Mouse (Mus musculus) midbrain, embryonic 14.5 days (tissue): ENCODE measurements around the gene Shbg. TPM values are rescaled to one million over a fixed set of nuclear protein-coding genes. Genes with fewer than 3 reads are reported as not detected.

Source experiments
- ATAC-seq: fragments of 200-750 bp; cut with Nextera tagmentation; 2 replicates; pipeline ENCODE4 v1.8.0; 2017; ENCODE audit warnings: moderate number of reproducible peaks, moderate library complexity; ENCODE audit not compliant: low FRiP score, low TSS enrichment
- DNase-seq: peaks from one replicate; pipeline ENCODE4 v3.0.0-alpha.2; 2015
- H3K27ac ChIP-seq: fragments of 300-500 bp; sonication (generic); replicated peaks from 2 replicates; pipeline ENCODE4 v1.5.1; 2014; ENCODE audit warnings: mild to moderate bottlenecking, low read depth, low read length, moderate library complexity
- H3K27me3 ChIP-seq: fragments of 300-500 bp; sonication (generic); 2 replicates; pipeline ENCODE4 v1.6.1; 2014; ENCODE audit warnings: low read length, control low read depth, mixed read lengths; ENCODE audit not compliant: control insufficient read depth, insufficient read depth
- H3K36me3 ChIP-seq: fragments of 300-500 bp; sonication (generic); 2 replicates; pipeline ENCODE4 v1.6.1; 2014; ENCODE audit warnings: low read length, control low read depth; ENCODE audit not compliant: control insufficient read depth, insufficient read depth
- H3K4me1 ChIP-seq: fragments of 300-500 bp; sonication (generic); 2 replicates; pipeline ENCODE4 v1.6.1; 2014; ENCODE audit warnings: mild to moderate bottlenecking, antibody characterized with exemption, low read length, control low read depth; ENCODE audit not compliant: control insufficient read depth, insufficient read depth
- H3K4me2 ChIP-seq: fragments of 300-500 bp; sonication (generic); 2 replicates; pipeline ENCODE4 v1.6.1; 2014; ENCODE audit warnings: mild to moderate bottlenecking, low read length, moderate library complexity
- H3K4me3 ChIP-seq: fragments of 300-500 bp; sonication (generic); replicated peaks from 2 replicates; pipeline ENCODE4 v1.5.1; 2014; ENCODE audit warnings: low read depth, low read length
- H3K9ac ChIP-seq: fragments of 300-500 bp; sonication (generic); replicated peaks from 2 replicates; pipeline ENCODE4 v1.6.1; 2014; ENCODE audit warnings: mild to moderate bottlenecking, low read length, moderate library complexity
- H3K9me3 ChIP-seq: fragments of 300-500 bp; sonication (generic); 2 replicates; pipeline ENCODE4 v1.6.1; 2016; ENCODE audit warnings: low read length, control low read depth, mixed read lengths; ENCODE audit not compliant: control insufficient read depth
- WGBS: fragments of 180-500 bp; shearing (Covaris S2); extraction: QIAGEN DNeasy Blood & Tissue Kit; methylation state at CpG from one replicate; pipeline ENCODE4 v1.1.7; 2014; 5-methylcytosine and 5-hydroxymethylcytosine counted together
- polyA plus RNA-seq: library from polyadenylated mRNA; unstranded; fragments of >200 nt; fragmentation: Nextera tagmentation; extraction: Ambion mirVana; gene quantifications from 2 replicates; pipeline ENCODE4 v1.2.1, GENCODE M21; 2014

Gene Shbg
- polyA plus RNA-seq, 1 experiment from 2014 or later: not detected

- Histone ChIP-seq H3K9ac (no peak overlapping the region; the same call in 1 of the 2 replicates), H3K36me3 (peaks cover 56% of the 10 kb centered on the region), H3K9me3 (no peaks in the 10 kb centered on the region), H3K27ac (no peak overlapping the region), H3K27me3 (no peaks in the 10 kb centered on the region), H3K4me3 (peak overlapping the region; percentile 52), H3K4me2 (peak overlapping the region; percentile 63), H3K4me1 (peaks cover 13% of the 10 kb centered on the region)
- DNase-seq (no peak), ATAC-seq (no peak)
- WGBS: 75% methylated on average over 3 of the region's 3 CpGs
These were observed 43.6 kb upstream of the Shbg start for GRCm38 (mm10) chr11:69661221-69661881.

- H3K9ac ChIP-seq: no peak overlapping the region
- no peak overlapping the region for H3K27ac ChIP-seq
- H3K4me2 ChIP-seq: no peak overlapping the region
- H3K4me3 ChIP-seq: no peak overlapping the region
- no peaks in the 10 kb centered on the region for H3K9me3 ChIP-seq
- DNase-seq (no peak), ATAC-seq (no peak)
- peaks cover 7% of the 10 kb centered on the region; the same call in 1 of the 2 replicates for H3K4me1 ChIP-seq
- H3K36me3 ChIP-seq: peaks cover 53% of the 10 kb centered on the region
- no peaks in the 10 kb centered on the region for H3K27me3 ChIP-seq
- 86% methylated on average over 15 of the region's 15 CpGs for WGBS
These were observed 39.8 kb upstream of the Shbg start for GRCm38 (mm10) chr11:69657462-69657881.

GRCm38 (mm10) chr11:69656617-69657461, 39.1 kb upstream of the Shbg start:
- Histone ChIP-seq H3K9me3 (no peaks in the 10 kb centered on the region), H3K27me3 (no peaks in the 10 kb centered on the region), H3K4me1 (peaks cover 7% of the 10 kb centered on the region; the same call in 1 of the 2 replicates), H3K27ac (no peak overlapping the region), H3K4me2 (no peak overlapping the region), H3K4me3 (no peak overlapping the region), H3K36me3 (peaks cover 59% of the 10 kb centered on the region), H3K9ac (no peak overlapping the region)
- WGBS: 83% methylated on average over 10 of the region's 10 CpGs
- no peak for ATAC-seq
- DNase-seq: peak; percentile 88

GRCm38 (mm10) chr11:69656065-69656455, 38.4 kb upstream of the Shbg start:
- H3K4me3 ChIP-seq: no peak overlapping the region
- ATAC-seq (no peak), DNase-seq (no peak)
- H3K27ac ChIP-seq: no peak overlapping the region
- H3K4me2 ChIP-seq: no peak overlapping the region
- no peaks in the 10 kb centered on the region for H3K9me3 ChIP-seq
- H3K9ac ChIP-seq: no peak overlapping the region
- H3K4me1 ChIP-seq: 0 out of 2 replicates have a peak, but pooled peaks cover under 1% of the 10 kb centered on the region
- whole genome bisulfite sequencing: 90% methylated on average over 5 of the region's 5 CpGs
- peaks cover 67% of the 10 kb centered on the region for H3K36me3 ChIP-seq
- H3K27me3 ChIP-seq: no peaks in the 10 kb centered on the region

- WGBS: 21% methylated on average over 34 of the region's 34 CpGs
- no peak within 1 kb of the TSS for H3K27ac ChIP-seq
- H3K36me3 ChIP-seq: peaks cover 73% of the 10 kb centered on the region
- no peaks in the 10 kb centered on the region for H3K4me1 ChIP-seq
- peak within 1 kb of the TSS; percentile 16; the same call in 1 of the 2 replicates for H3K9ac ChIP-seq
- no peak within 1 kb of the TSS; the same call in 1 of the 2 replicates for H3K4me2 ChIP-seq
- H3K27me3 ChIP-seq: no peaks in the 10 kb centered on the region
- ATAC-seq (no peak), DNase-seq (peak; percentile 89)
- no peak within 1 kb of the TSS for H3K4me3 ChIP-seq
- H3K9me3 ChIP-seq: no peaks in the 10 kb centered on the region
These were observed 37.8 kb upstream of the Shbg start, which contains the start of gene Sox15 for GRCm38 (mm10) chr11:69655264-69656064. TSS of gene Sox15 (plus strand) at chr11:69655314.

GRCm38 (mm10) chr11:69654760-69655159, 37.1 kb upstream of the Shbg start:
- WGBS: 51% methylated on average over 9 of the region's 9 CpGs
- Histone ChIP-seq H3K36me3 (peaks cover 80% of the 10 kb centered on the region), H3K9ac (no peak overlapping the region; the same call in 1 of the 2 replicates), H3K4me1 (no peaks in the 10 kb centered on the region), H3K9me3 (no peaks in the 10 kb centered on the region), H3K27me3 (no peaks in the 10 kb centered on the region), H3K4me3 (no peak overlapping the region), H3K4me2 (no peak overlapping the region), H3K27ac (no peak overlapping the region)
- DNase-seq (no peak), ATAC-seq (no peak)

GRCm38 (mm10) chr11:69653399-69653798, 35.7 kb upstream of the Shbg start:
- Histone ChIP-seq H3K27me3 (no peaks in the 10 kb centered on the region), H3K4me1 (no peaks in the 10 kb centered on the region), H3K9me3 (no peaks in the 10 kb centered on the region), H3K4me2 (no peak overlapping the region), H3K36me3 (peaks cover 84% of the 10 kb centered on the region), H3K4me3 (no peak overlapping the region), H3K27ac (peak overlapping the region; percentile 32; the same call in 1 of the 2 replicates), H3K9ac (no peak overlapping the region)
- ATAC-seq (no peak), DNase-seq (peak; percentile 50)
- 47% methylated on average over 5 of the region's 5 CpGs for WGBS

- Histone ChIP-seq H3K27me3 (no peaks in the 10 kb centered on the region), H3K9me3 (no peaks in the 10 kb centered on the region), H3K4me3 (no peak overlapping the region), H3K27ac (no peak overlapping the region), H3K4me2 (no peak overlapping the region), H3K4me1 (no peaks in the 10 kb centered on the region), H3K36me3 (peaks cover 99% of the 10 kb centered on the region), H3K9ac (no peak overlapping the region)
- ATAC-seq (no peak), DNase-seq (no peak)
- 96% methylated on average over 5 of the region's 5 CpGs for WGBS
These were observed 28.2 kb upstream of the Shbg start for GRCm38 (mm10) chr11:69645860-69646259.
